Mouse (Mus musculus): ENCODE measurements at regions not wholly inside any gene's neighbourhood (a gene's known extent, or its start where the extent isn't known, plus 50 kb on each side); places are given as distances from the start of the nearest gene placed in this dataset.

DNA sequence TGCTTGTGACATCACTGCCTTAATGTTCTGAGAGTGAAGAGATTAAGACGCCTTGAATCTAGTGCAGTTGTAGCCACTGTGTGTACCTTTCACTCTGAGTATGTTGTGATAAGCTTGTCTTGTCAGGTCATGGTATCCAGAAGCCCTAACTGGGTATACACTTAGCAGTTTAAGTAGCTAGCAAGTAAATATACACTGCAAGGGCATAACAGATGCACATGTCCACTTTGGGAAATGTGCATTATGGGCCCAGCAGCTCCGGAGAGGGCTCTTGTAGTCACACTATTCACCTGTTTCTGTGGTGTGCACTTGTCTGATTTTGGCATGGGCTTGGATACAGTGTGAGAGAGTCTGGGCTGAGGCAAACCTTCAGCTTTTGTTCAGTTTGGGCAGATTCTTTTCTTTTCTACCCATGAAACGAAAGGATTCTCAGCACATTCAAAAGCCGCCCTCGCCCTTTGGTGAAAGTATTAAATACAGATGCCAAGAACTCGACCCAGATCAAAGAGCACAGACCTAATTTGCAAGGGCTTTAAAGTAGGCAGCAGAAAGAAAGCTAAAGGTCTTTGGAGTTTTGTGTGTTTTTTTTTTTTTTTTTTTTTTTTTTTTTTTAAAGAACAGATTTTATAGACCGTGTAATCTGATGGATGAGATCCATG is 385.1 kb upstream of the Tmpo start:
- Histone ChIP-seq H3K27me3 (ENCODE audit: control insufficient read depth, insufficient read depth, low read length) (no peaks in the 10 kb centered on the region), H3K4me3 (ENCODE audit: low read depth, low read length) (no peak overlapping the region), H3K9ac (replicated peaks; ENCODE audit: low read depth, low read length) (no peak overlapping the region), H3K4me2 (ENCODE audit: low read depth, low read length) (no peak overlapping the region), H3K4me1 (ENCODE audit: control insufficient read depth, insufficient read depth, low read length) (no peaks in the 10 kb centered on the region), H3K27ac (ENCODE audit: low read depth, low read length) (no peak overlapping the region), H3K36me3 (ENCODE audit: control insufficient read depth, insufficient read depth, low read length) (no peaks in the 10 kb centered on the region), H3K9me3 (ENCODE audit: control insufficient read depth, low read length) (no peaks in the 10 kb centered on the region)
- WGBS: 37% methylated on average over 7 of the region's 7 CpGs
- no peak for ATAC-seq (ENCODE audit: low read depth)

DNA sequence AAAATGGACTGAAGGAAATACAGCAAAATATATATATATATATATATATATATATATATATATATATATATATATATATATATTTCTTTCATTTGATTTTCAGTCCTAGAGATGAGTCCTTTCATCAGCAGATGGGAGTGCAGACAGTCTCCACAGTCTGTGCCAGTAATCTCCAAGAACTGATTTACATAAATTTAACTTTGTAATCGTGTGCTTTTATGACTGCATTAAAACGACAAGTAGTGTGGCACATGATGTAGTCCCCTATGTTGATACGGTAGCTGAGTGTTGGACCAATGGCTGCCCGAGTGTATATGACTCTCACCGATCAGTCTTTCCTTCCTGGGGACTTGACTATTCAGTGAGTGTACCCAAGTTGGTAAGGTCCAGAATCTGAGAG is 378.2 kb upstream of the Tmpo start:
- no peaks in the 10 kb centered on the region for H3K36me3 ChIP-seq (ENCODE audit: control insufficient read depth, insufficient read depth, low read length)
- H3K9ac ChIP-seq (replicated peaks; ENCODE audit: low read depth, low read length): no peak overlapping the region
- no peak overlapping the region for H3K4me2 ChIP-seq (ENCODE audit: low read depth, low read length)
- WGBS: 75% methylated on average over 5 of the region's 5 CpGs
- H3K27ac ChIP-seq (ENCODE audit: low read depth, low read length): no peak overlapping the region
- no peaks in the 10 kb centered on the region for H3K4me1 ChIP-seq (ENCODE audit: control insufficient read depth, insufficient read depth, low read length)
- H3K9me3 ChIP-seq (ENCODE audit: control insufficient read depth, low read length): no peaks in the 10 kb centered on the region
- no peak overlapping the region for H3K4me3 ChIP-seq (ENCODE audit: low read depth, low read length)
- no peak for ATAC-seq (ENCODE audit: low read depth)
- H3K27me3 ChIP-seq (ENCODE audit: control insufficient read depth, insufficient read depth, low read length): no peaks in the 10 kb centered on the region

DNA sequence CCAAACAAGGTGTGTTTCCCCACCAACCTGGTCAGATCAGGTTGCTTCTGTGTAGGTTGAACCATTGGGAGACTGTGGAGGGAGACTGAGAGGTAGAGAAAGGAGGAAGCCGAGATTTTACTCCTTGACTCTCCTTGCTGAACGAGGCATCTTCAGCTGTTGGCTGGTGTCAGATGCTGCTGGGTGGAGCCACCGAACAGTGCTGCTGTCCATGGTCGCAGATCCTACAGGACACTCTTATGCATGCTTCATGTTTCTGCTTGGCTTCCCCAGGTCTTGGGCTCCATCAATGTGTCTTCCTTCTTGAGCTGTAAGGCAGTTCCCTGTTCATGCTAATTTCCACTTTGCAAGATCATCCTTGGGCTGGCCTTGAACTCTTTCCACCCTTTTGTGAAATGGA is 367.0 kb upstream of the Tmpo start:
- peaks cover 8% of the 10 kb centered on the region; the same call in 1 of the 2 replicates for H3K4me1 ChIP-seq (ENCODE audit: control insufficient read depth, insufficient read depth, low read length)
- no peaks in the 10 kb centered on the region for H3K36me3 ChIP-seq (ENCODE audit: control insufficient read depth, insufficient read depth, low read length)
- H3K4me2 ChIP-seq (ENCODE audit: low read depth, low read length): no peak overlapping the region
- 73% methylated on average over 4 of the region's 4 CpGs for WGBS
- no peaks in the 10 kb centered on the region for H3K9me3 ChIP-seq (ENCODE audit: control insufficient read depth, low read length)
- no peak overlapping the region for H3K4me3 ChIP-seq (ENCODE audit: low read depth, low read length)
- H3K9ac ChIP-seq (replicated peaks; ENCODE audit: low read depth, low read length): no peak overlapping the region
- H3K27ac ChIP-seq (ENCODE audit: low read depth, low read length): no peak overlapping the region
- H3K27me3 ChIP-seq (ENCODE audit: control insufficient read depth, insufficient read depth, low read length): no peaks in the 10 kb centered on the region
- ATAC-seq (ENCODE audit: low read depth): no peak

DNA sequence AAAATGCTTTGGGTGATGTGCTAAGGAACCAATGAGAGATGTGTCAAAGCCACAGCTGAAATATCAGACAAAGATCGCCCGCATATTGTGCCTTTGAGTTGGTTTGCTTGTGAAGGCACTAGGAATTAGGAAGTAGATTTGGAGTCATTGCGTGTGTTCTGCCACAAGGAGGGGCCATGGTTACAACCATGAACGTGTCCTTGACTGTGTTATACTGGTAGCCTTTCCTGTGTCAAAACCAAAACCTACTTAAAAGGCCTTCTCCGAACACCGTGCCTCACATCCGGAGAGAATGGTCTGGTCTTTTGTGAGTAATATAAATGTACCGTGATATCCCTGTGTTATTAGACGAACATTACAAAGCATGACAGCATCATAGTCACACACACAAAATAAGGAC is 365.0 kb upstream of the Tmpo start:
- peak overlapping the region; percentile 11; the same call in 1 of the 2 replicates for H3K4me2 ChIP-seq (ENCODE audit: low read depth, low read length)
- no peak overlapping the region for H3K4me3 ChIP-seq (ENCODE audit: low read depth, low read length)
- peak; percentile 85; the same call in 1 of the 2 replicates for ATAC-seq (ENCODE audit: low read depth)
- H3K27me3 ChIP-seq (ENCODE audit: control insufficient read depth, insufficient read depth, low read length): no peaks in the 10 kb centered on the region
- H3K36me3 ChIP-seq (ENCODE audit: control insufficient read depth, insufficient read depth, low read length): no peaks in the 10 kb centered on the region
- WGBS: 31% methylated on average over 9 of the region's 9 CpGs
- peaks cover 10% of the 10 kb centered on the region; the same call in 1 of the 2 replicates for H3K4me1 ChIP-seq (ENCODE audit: control insufficient read depth, insufficient read depth, low read length)
- H3K27ac ChIP-seq (ENCODE audit: low read depth, low read length): no peak overlapping the region
- no peaks in the 10 kb centered on the region for H3K9me3 ChIP-seq (ENCODE audit: control insufficient read depth, low read length)
- no peak overlapping the region for H3K9ac ChIP-seq (replicated peaks; ENCODE audit: low read depth, low read length)

DNA sequence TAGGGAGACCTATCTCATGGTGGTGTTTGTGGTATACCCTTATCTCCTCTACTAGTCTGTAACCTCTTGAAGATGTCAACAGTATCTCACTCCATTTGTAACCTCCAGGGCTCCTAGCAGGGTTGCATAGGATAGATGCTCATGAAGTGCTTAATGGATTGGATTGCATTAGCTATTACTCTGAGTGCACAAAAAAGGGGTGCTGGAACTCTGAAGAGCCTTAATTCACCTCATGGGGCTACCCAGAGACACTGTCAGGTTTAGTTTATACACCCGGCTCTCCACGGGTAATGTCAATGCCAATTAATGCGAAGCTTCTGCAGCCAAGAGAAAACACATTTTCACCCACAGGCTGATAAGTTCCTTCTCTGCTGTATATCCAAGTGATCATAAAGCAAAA is 364.3 kb upstream of the Tmpo start:
- peak; percentile 61; the same call in 1 of the 2 replicates for ATAC-seq (ENCODE audit: low read depth)
- H3K36me3 ChIP-seq (ENCODE audit: control insufficient read depth, insufficient read depth, low read length): no peaks in the 10 kb centered on the region
- peaks cover 10% of the 10 kb centered on the region; the same call in 1 of the 2 replicates for H3K4me1 ChIP-seq (ENCODE audit: control insufficient read depth, insufficient read depth, low read length)
- H3K27ac ChIP-seq (ENCODE audit: low read depth, low read length): no peak overlapping the region
- H3K4me3 ChIP-seq (ENCODE audit: low read depth, low read length): no peak overlapping the region
- no peaks in the 10 kb centered on the region for H3K9me3 ChIP-seq (ENCODE audit: control insufficient read depth, low read length)
- 46% methylated on average over 3 of the region's 3 CpGs for WGBS
- no peak overlapping the region for H3K4me2 ChIP-seq (ENCODE audit: low read depth, low read length)
- no peak overlapping the region for H3K9ac ChIP-seq (replicated peaks; ENCODE audit: low read depth, low read length)
- no peaks in the 10 kb centered on the region for H3K27me3 ChIP-seq (ENCODE audit: control insufficient read depth, insufficient read depth, low read length)

DNA sequence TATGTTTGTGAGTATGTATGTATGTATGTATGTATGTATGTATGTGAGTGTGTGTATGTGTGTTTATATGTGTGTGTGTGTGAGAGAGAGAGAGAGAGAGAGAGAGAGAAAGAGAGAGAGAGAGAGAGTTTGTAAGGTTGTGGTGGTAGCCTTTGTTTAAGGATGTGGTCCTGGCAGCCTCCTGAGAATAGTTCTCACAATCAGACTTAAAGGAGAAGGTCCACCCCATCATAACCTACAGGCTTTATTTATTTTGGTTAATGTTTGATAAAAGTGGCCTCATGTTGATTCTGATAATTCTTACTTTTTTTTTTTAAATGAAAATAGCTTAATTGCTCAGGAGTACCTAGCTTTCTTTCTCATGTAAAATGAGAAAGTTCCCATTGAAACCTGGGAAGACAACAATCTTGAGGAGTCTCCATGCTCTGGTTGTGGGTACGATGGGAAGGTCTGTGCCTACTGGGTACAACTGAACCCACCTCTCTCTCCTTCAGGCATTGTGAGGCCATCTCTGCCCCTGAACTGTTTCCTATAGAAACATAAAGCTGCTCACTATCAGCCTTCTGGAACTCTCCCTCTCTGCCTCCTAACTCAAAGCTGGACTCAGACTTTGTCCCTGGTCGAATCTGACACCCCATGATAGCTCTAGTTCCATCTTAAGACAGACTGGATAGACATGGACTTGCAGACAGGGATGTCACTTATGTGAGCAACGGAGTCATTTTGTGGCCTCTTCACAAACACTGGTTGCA is 362.2 kb upstream of the Tmpo start:
- Histone ChIP-seq H3K9ac (replicated peaks; ENCODE audit: low read depth, low read length) (no peak overlapping the region), H3K27ac (ENCODE audit: low read depth, low read length) (no peak overlapping the region), H3K4me3 (ENCODE audit: low read depth, low read length) (no peak overlapping the region), H3K9me3 (ENCODE audit: control insufficient read depth, low read length) (no peaks in the 10 kb centered on the region), H3K4me1 (ENCODE audit: control insufficient read depth, insufficient read depth, low read length) (peaks cover 10% of the 10 kb centered on the region; the same call in 1 of the 2 replicates), H3K4me2 (ENCODE audit: low read depth, low read length) (no peak overlapping the region), H3K27me3 (ENCODE audit: control insufficient read depth, insufficient read depth, low read length) (no peaks in the 10 kb centered on the region), H3K36me3 (ENCODE audit: control insufficient read depth, insufficient read depth, low read length) (no peaks in the 10 kb centered on the region)
- no peak for ATAC-seq (ENCODE audit: low read depth)
- WGBS: 91% methylated on average over 3 of the region's 3 CpGs

DNA sequence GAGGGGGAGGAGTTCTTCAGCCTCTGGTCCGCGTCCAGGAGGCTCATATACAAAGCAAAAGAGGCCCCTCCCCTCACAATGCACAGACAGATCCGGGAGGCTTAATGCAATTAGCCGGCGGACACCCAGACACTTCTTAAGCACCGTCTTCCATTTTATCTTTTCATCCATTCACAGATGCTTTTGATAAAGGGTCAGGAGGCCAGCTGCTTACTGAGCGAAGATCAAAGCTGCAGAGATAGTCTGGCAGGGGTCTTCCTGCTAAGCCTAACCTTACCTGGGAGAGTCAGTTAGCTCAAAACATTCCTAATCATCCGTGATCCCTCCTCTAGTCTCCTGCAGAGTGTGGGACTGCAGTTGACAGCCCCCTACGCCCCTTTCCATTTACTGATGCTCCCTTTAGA is 361.1 kb upstream of the Tmpo start:
- 12% methylated on average over 9 of the region's 9 CpGs for WGBS
- Histone ChIP-seq H3K9ac (replicated peaks; ENCODE audit: low read depth, low read length) (no peak overlapping the region), H3K27ac (ENCODE audit: low read depth, low read length) (no peak overlapping the region), H3K36me3 (ENCODE audit: control insufficient read depth, insufficient read depth, low read length) (no peaks in the 10 kb centered on the region), H3K4me2 (ENCODE audit: low read depth, low read length) (no peak overlapping the region), H3K27me3 (ENCODE audit: control insufficient read depth, insufficient read depth, low read length) (no peaks in the 10 kb centered on the region), H3K4me1 (ENCODE audit: control insufficient read depth, insufficient read depth, low read length) (peaks cover 14% of the 10 kb centered on the region; the same call in 1 of the 2 replicates), H3K4me3 (ENCODE audit: low read depth, low read length) (no peak overlapping the region), H3K9me3 (ENCODE audit: control insufficient read depth, low read length) (no peaks in the 10 kb centered on the region)
- ATAC-seq (ENCODE audit: low read depth): no peak

DNA sequence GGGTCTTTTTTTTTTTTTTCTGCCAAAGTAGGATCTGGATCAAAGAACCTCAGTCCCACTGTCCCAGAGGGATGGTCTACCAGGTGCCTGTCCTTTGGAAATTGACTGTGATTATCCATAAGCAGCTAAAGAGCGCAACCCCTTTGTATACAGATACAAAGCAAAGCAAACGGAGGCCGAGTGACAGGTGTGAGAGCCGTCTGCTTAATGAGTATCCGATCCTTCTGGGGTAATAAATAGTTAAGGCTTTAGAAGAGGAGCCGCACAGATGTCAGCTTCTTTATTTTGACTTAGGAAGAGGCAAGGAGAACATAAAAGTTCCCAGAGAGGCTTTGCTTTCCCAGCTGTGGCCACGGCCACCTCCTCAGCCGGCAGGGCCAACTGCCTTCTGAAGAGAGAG is 356.1 kb upstream of the Tmpo start:
- no peak for ATAC-seq (ENCODE audit: low read depth)
- no peaks in the 10 kb centered on the region for H3K36me3 ChIP-seq (ENCODE audit: control insufficient read depth, insufficient read depth, low read length)
- WGBS: 5% methylated on average over 8 of the region's 8 CpGs

DNA sequence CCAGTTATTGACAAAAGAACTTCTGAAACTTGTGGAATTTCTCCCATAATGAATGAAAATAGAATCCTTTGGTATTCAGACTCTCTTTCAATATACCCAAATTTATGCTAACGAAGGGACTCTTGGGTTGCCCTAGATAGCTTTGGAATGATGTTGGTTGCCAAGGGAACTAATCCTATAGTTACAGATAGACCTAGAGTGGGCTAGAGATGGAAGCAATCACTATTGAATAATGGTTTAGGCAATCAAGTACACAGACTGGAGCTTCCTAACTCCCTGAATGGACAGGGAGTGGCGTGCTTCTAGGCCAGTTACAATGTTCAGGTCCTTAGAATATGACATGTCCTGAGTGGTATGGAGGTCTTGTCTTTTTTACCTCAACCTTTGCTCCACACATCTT is 354.3 kb upstream of the Tmpo start:
- H3K4me3 ChIP-seq (ENCODE audit: low read depth, low read length): no peak overlapping the region
- no peaks in the 10 kb centered on the region for H3K9me3 ChIP-seq (ENCODE audit: control insufficient read depth, low read length)
- H3K4me1 ChIP-seq (ENCODE audit: control insufficient read depth, insufficient read depth, low read length): peaks cover 5% of the 10 kb centered on the region; the same call in 1 of the 2 replicates
- no peaks in the 10 kb centered on the region for H3K36me3 ChIP-seq (ENCODE audit: control insufficient read depth, insufficient read depth, low read length)
- H3K27ac ChIP-seq (ENCODE audit: low read depth, low read length): no peak overlapping the region
- H3K4me2 ChIP-seq (ENCODE audit: low read depth, low read length): no peak overlapping the region
- ATAC-seq (ENCODE audit: low read depth): no peak
- WGBS: 90% methylated on average over 2 of the region's 2 CpGs
- H3K27me3 ChIP-seq (ENCODE audit: control insufficient read depth, insufficient read depth, low read length): no peaks in the 10 kb centered on the region
- no peak overlapping the region for H3K9ac ChIP-seq (replicated peaks; ENCODE audit: low read depth, low read length)

More for the DNA sequence above, 356.1 kb upstream of the Tmpo start:
- H3K4me3 ChIP-seq (ENCODE audit: low read depth, low read length): no peak overlapping the region
- no peaks in the 10 kb centered on the region for H3K27me3 ChIP-seq (ENCODE audit: control insufficient read depth, insufficient read depth, low read length)
- no peak overlapping the region for H3K27ac ChIP-seq (ENCODE audit: low read depth, low read length)
- H3K9me3 ChIP-seq (ENCODE audit: control insufficient read depth, low read length): no peaks in the 10 kb centered on the region
- H3K4me1 ChIP-seq (ENCODE audit: control insufficient read depth, insufficient read depth, low read length): peaks cover 6% of the 10 kb centered on the region; the same call in 1 of the 2 replicates
- H3K9ac ChIP-seq (replicated peaks; ENCODE audit: low read depth, low read length): no peak overlapping the region
- no peak overlapping the region for H3K4me2 ChIP-seq (ENCODE audit: low read depth, low read length)

Data from neural tube, embryonic 14.5 days (tissue).